In genomic region chr7:128724761-128725160, GRCm38 (mm10) we compare ENCODE assay signal across 7 mouse cellular contexts. TPM values are rescaled to one million over a fixed set of nuclear protein-coding genes. Genes with fewer than 3 reads are reported as not detected.
A peak's percentile ranks its signal among the peaks of the same experiment; 100 is the strongest.
DNase-seq lines count a peak whose midpoint lies in the region; ATAC-seq lines count a peak whose summit lies in the region.

No protein-coding gene starts in this region.

- H3K36me3 ChIP-seq in intestine, embryonic 14.5 days (ENCODE audit: control insufficient read depth, insufficient read depth, low read length): peaks cover 36% of the 10 kb centered on the region

- H3K4me3 ChIP-seq in intestine, embryonic 14.5 days (ENCODE audit: low read depth, low read length): no peak overlapping the region

- no peak overlapping the region for H3K9ac ChIP-seq in intestine, embryonic 14.5 days (ENCODE audit: low read length)

- no peaks in the 10 kb centered on the region for H3K9me3 ChIP-seq in intestine, embryonic 14.5 days (ENCODE audit: control insufficient read depth, low read length)

- peak; percentile 71; the same call in 1 of the 2 replicates for ATAC-seq in intestine, embryonic 14.5 days (replicated peaks; ENCODE audit: low FRiP score, low TSS enrichment, low read depth)
- ATAC-seq in megakaryocyte, adult 5-6 weeks (ENCODE audit: poor library complexity, severe bottlenecking): peak; percentile 85

- H3K4me2 ChIP-seq in intestine, embryonic 14.5 days (ENCODE audit: low read length): no peak overlapping the region

- no peak overlapping the region for H3K27ac ChIP-seq in intestine, embryonic 14.5 days (ENCODE audit: low read depth)

- H3K27me3 ChIP-seq in intestine, embryonic 14.5 days (replicated peaks; ENCODE audit: control insufficient read depth, insufficient read depth, low read length): no peaks in the 10 kb centered on the region

- peaks cover 11% of the 10 kb centered on the region; the same call in 1 of the 2 replicates for H3K4me1 ChIP-seq in intestine, embryonic 14.5 days (replicated peaks; ENCODE audit: control insufficient read depth, insufficient read depth, low read length)

- 36% methylated on average over 4 of the region's 4 CpGs for WGBS in intestine, embryonic 14.5 days

- peak; percentile 18 to 27 for DNase-seq in adrenal gland, adult 18-20 months (ENCODE audit: low spot score in 2 of 2)
- DNase-seq in embryo, embryonic 10.5 days (ENCODE audit: low spot score): peak; percentile 82
- peak; percentile 69 for DNase-seq in gastrocnemius, postnatal 25 days
- DNase-seq in intestine, embryonic 14.5 days (ENCODE audit: low spot score): no peak
- DNase-seq in left cerebral cortex, adult 9 months (ENCODE audit: low spot score in 2 of 2): peak; percentile 66 to 88
- peak; percentile 74 for DNase-seq in right cerebral cortex, postnatal 25 days

RNA-seq across cellular contexts. Expression of gene Mcmbp, which starts 15.5 kb away (rescaled TPM):
- total RNA-seq in adrenal gland, adult 18-20 months (2021): 10 to 100 TPM; 29.4 to 34.5 TPM
- 10 to 100 TPM; 13.3 to 13.7 TPM for total RNA-seq in gastrocnemius, postnatal 25 days (2021)
- 71.6 and 75.0 TPM in 2 replicates for polyA plus RNA-seq in intestine, embryonic 14.5 days (2014; fragmentation: Nextera tagmentation; extraction: Ambion mirVana)
- total RNA-seq in megakaryocyte, adult 5-6 weeks (2015): 127 and 133 TPM in 2 replicates
- 77.4 and 95.5 TPM in 2 replicates for total RNA-seq in megakaryocyte, adult 5-6 weeks (2017)

RNA-seq across cellular contexts. Expression of gene Sec23ip, which starts 20.0 kb away (rescaled TPM):
- 10 to 100 TPM; 41.7 to 46.2 TPM for total RNA-seq in adrenal gland, adult 18-20 months (2021)
- 10 to 100 TPM; 19.0 to 22.4 TPM for total RNA-seq in gastrocnemius, postnatal 25 days (2021)
- 34.0 and 35.3 TPM in 2 replicates for polyA plus RNA-seq in intestine, embryonic 14.5 days (2014; fragmentation: Nextera tagmentation; extraction: Ambion mirVana)
- total RNA-seq in megakaryocyte, adult 5-6 weeks (2015): 29.1 and 41.2 TPM in 2 replicates
- 36.6 and 41.5 TPM in 2 replicates for total RNA-seq in megakaryocyte, adult 5-6 weeks (2017)
